Comparison of ENCODE assay signal across 24 mouse cellular contexts in genomic region chr5:54071705-54072104, GRCm38 (mm10).
"Had no signal": no experiment of that assay in that cellular context is flagged by ENCODE, and none has a peak within 500 bp of the region (broad histone marks: within the 10 kb centered on the region; RNA-seq: fewer than 3 reads in every experiment).

No protein-coding gene starts in this region.

- H3K9me3 ChIP-seq: heart, embryonic 13.5 days; heart, embryonic 15.5 days; hindbrain, embryonic 13.5 days; hindbrain, embryonic 15.5 days; intestine, embryonic 15.5 days; limb, embryonic 10.5 days; limb, embryonic 12.5 days; liver, embryonic 13.5 days had no signal

- H3K9ac ChIP-seq: heart, embryonic 13.5 days; heart, embryonic 15.5 days; hindbrain, embryonic 13.5 days; hindbrain, embryonic 15.5 days; intestine, embryonic 15.5 days; limb, embryonic 12.5 days; liver, embryonic 13.5 days had no signal

- ATAC-seq: inflammation-experienced regulatory T-cells, adult 6 months; intestine, embryonic 15.5 days; intestine, postnatal 0 days had no signal

- DNase-seq: gastrocnemius, postnatal 14 days; gastrocnemius, postnatal 36 days; heart, adult 11 months; heart, adult 2 months; heart, postnatal 14 days; heart, postnatal 36 days; kidney, adult 18-20 months; kidney, adult 8-10 months; kidney, postnatal 10 days; kidney, postnatal 25 days; kidney, postnatal 4 days; liver; liver, embryonic 13.5 days had no signal

- H3K36me3 ChIP-seq: heart, embryonic 13.5 days; heart, embryonic 15.5 days; hindbrain, embryonic 13.5 days; hindbrain, embryonic 15.5 days; intestine, embryonic 15.5 days; limb, embryonic 10.5 days; limb, embryonic 12.5 days; liver, embryonic 13.5 days had no signal

- H3K4me3 ChIP-seq: heart, adult 2 months; heart, embryonic 13.5 days; heart, embryonic 15.5 days; hindbrain, embryonic 13.5 days; hindbrain, embryonic 15.5 days; intestine, embryonic 15.5 days; layer of hippocampus, adult 2 months; left cerebral cortex, adult 2 months; limb, embryonic 10.5 days; limb, embryonic 12.5 days; liver, embryonic 13.5 days had no signal

- H3K4me1 ChIP-seq: intestine, embryonic 15.5 days; limb, embryonic 10.5 days had no signal

- H3K27ac ChIP-seq: heart, adult 2 months; heart, embryonic 13.5 days; heart, embryonic 15.5 days; hindbrain, embryonic 13.5 days; hindbrain, embryonic 15.5 days; intestine, embryonic 15.5 days; left cerebral cortex, adult 2 months; limb, embryonic 10.5 days; limb, embryonic 12.5 days; liver, embryonic 13.5 days had no signal

- H3K27me3 ChIP-seq: heart, embryonic 13.5 days; heart, embryonic 15.5 days; hindbrain, embryonic 13.5 days; hindbrain, embryonic 15.5 days; intestine, embryonic 15.5 days; limb, embryonic 12.5 days; liver, embryonic 13.5 days had no signal
